Mouse (Mus musculus): ENCODE measurements around the gene Vax1. TPM values are rescaled to one million over a fixed set of nuclear protein-coding genes. Genes with fewer than 3 reads are reported as not detected.

The Vax1 gene
- polyA plus RNA-seq, 1 experiment from 2014 or later = 1.0 TPM

DNA sequence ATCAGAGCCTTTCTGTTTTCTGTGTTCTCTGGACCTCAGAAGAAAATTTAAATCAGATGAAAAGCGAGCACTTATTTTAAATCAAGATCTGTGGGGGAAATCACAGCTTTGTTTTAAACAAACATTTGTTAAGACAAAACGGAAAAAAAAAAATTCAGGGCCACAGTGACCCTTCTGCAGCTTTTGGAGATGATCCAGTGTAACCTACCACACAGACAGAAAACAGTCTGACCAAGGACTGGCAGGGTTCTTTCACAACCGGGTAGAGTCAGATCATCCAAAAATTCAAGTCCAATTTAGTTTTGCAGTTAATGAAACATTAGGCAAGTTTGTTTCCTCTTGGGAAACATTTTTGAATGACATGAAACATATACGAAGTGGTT, 21.3 kb upstream of the Vax1 start:
- H3K27ac ChIP-seq (replicated peaks) = no peak overlapping the region
- peaks cover 7% of the 10 kb centered on the region; the same call in 1 of the 2 replicates for H3K4me1 ChIP-seq
- H3K4me3 ChIP-seq = no peak overlapping the region
- H3K9me3 ChIP-seq = no peaks in the 10 kb centered on the region
- H3K36me3 ChIP-seq = no peaks in the 10 kb centered on the region
- H3K9ac ChIP-seq (replicated peaks) = no peak overlapping the region
- H3K27me3 ChIP-seq = peaks cover 89% of the 10 kb centered on the region
- 5% methylated on average over 4 of the region's 4 CpGs for WGBS
- ATAC-seq (ENCODE audit: low FRiP score, low read depth) = no peak
- H3K4me2 ChIP-seq (replicated peaks) = no peak overlapping the region

DNA sequence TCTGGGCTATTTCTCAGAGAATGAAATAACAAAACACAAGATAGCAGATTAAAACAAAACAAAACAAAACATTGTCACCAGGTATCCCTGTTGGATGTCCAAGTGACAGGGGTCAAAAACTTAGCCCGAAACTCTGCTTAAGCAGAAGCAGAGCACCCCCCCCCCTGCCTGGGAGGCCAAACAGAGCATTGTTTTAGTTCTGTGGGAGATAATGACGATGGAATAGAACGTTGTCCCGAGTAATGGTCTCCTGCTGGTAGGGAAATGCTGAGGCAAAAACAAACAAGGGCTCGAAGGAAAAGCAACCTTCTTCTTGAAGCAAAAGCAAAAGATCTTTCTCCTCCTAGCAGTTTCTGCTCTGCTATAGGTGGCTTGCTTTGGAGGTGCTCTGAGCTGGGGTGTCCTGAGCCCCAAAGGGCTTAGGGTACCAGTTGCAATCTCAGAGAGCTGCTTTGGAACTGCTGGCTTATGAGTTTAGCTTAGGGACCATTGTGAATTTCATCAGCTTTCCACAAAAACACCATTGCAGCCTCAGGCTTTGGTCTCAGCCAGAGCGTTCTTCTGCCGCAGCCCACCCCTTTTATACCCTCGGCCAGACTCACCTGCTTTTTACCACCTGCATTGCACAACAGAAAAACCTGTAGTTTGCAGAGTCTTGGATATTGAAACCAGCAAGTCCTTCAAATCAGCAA, 20.7 kb upstream of the Vax1 start:
- Histone ChIP-seq H3K9me3 (no peaks in the 10 kb centered on the region), H3K4me2 (replicated peaks) (no peak overlapping the region), H3K27me3 (peaks cover 88% of the 10 kb centered on the region), H3K27ac (replicated peaks) (no peak overlapping the region), H3K4me1 (peaks cover 7% of the 10 kb centered on the region; the same call in 1 of the 2 replicates), H3K4me3 (no peak overlapping the region), H3K9ac (replicated peaks) (no peak overlapping the region), H3K36me3 (no peaks in the 10 kb centered on the region)
- 1% methylated on average over 8 of the region's 8 CpGs for WGBS
- no peak for ATAC-seq (ENCODE audit: low FRiP score, low read depth)

DNA sequence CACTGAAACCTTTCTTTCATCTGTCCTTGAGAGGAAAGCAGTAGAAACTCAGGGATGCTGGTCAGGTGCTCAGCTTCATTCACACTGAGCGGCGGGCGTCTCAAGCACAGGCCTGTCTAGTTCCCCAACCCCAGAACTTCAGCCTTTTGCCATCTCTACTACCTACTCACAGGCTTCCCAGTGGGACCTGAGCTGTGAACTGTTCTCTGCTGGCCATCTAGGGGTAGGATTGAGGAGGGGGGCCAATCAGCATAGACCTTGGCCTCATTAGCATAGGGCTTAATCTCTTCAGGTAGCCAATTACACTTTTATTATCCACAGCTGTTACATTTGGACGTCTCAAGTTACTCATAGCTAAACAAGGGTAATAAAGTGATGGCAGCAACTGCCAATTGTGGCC, 19.1 kb upstream of the Vax1 start:
- H3K27me3 ChIP-seq = peaks cover 85% of the 10 kb centered on the region
- H3K4me3 ChIP-seq = no peak overlapping the region
- H3K4me2 ChIP-seq (replicated peaks) = no peak overlapping the region
- ATAC-seq (ENCODE audit: low FRiP score, low read depth) = no peak
- H3K9ac ChIP-seq (replicated peaks) = no peak overlapping the region
- no peaks in the 10 kb centered on the region for H3K9me3 ChIP-seq
- peaks cover 3% of the 10 kb centered on the region; the same call in 1 of the 2 replicates for H3K4me1 ChIP-seq
- 11% methylated on average over 4 of the region's 4 CpGs for WGBS
- H3K36me3 ChIP-seq = no peaks in the 10 kb centered on the region
- no peak overlapping the region for H3K27ac ChIP-seq (replicated peaks)

DNA sequence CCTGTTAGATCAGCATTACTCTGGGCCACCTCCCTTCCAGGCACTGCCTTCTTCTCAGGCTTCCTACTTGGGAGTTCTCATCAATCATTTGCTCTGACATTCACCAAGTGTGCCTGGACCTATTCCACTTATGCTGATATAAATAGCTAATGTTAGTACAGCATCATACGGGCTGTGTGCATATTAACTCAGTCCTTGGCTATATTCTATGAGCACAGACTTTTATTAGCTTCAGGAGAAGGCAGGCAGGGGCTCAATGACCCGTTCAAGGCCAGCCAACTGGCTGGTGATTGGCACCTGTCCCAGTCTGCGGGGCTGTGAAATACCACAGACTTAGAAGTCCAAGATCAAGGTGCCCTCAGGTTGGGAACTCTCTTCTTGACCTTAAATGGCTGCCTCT, 14.1 kb upstream of the Vax1 start:
- H3K9me3 ChIP-seq = no peaks in the 10 kb centered on the region
- peaks cover 83% of the 10 kb centered on the region for H3K27me3 ChIP-seq
- no peaks in the 10 kb centered on the region for H3K4me1 ChIP-seq
- H3K27ac ChIP-seq (replicated peaks) = no peak overlapping the region
- H3K4me2 ChIP-seq (replicated peaks) = no peak overlapping the region
- H3K9ac ChIP-seq (replicated peaks) = no peak overlapping the region
- ATAC-seq (ENCODE audit: low FRiP score, low read depth) = no peak
- no peak overlapping the region for H3K4me3 ChIP-seq
- WGBS = 72% methylated on average over 3 of the region's 3 CpGs
- H3K36me3 ChIP-seq = no peaks in the 10 kb centered on the region

DNA sequence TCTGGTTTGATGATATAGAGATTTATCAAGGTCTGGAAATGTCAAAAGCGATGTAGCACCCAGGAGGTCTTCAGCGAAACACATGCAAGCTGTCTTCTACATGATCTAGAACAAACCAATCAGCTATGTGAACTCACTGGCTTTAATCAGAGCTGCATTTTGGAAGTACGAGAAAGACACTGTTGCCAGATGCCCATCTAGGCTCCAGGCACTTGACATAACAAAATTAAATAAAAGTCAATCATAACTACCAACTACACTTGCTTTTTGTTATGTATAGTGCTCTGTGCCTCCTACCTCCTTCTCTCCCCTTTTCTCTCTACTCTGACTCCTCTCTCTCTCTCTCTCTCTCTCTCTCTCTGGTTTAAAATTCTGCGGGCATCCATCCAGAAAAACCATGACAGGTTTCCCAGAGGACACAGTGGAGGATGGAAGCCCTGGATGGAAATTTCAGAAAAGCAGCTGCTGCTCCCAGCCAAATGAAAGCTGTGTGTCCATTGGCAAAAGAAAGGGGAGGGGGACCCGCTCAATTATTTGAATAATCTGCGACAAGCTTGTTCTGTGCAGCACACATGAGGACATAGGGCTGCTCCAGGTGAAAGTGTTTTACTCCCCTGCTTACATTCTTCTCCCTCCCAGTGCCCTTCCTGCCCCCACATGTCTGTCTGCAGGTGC, 3.6 kb upstream of the Vax1 start:
- WGBS = 8% methylated on average over 6 of the region's 6 CpGs
- Histone ChIP-seq H3K4me1 (peaks cover 32% of the 10 kb centered on the region), H3K27me3 (peaks cover 96% of the 10 kb centered on the region), H3K27ac (replicated peaks) (no peak overlapping the region), H3K36me3 (no peaks in the 10 kb centered on the region), H3K4me3 (no peak overlapping the region), H3K9ac (replicated peaks) (no peak overlapping the region), H3K9me3 (no peaks in the 10 kb centered on the region), H3K4me2 (replicated peaks) (no peak overlapping the region)
- no peak for ATAC-seq (ENCODE audit: low FRiP score, low read depth)

DNA sequence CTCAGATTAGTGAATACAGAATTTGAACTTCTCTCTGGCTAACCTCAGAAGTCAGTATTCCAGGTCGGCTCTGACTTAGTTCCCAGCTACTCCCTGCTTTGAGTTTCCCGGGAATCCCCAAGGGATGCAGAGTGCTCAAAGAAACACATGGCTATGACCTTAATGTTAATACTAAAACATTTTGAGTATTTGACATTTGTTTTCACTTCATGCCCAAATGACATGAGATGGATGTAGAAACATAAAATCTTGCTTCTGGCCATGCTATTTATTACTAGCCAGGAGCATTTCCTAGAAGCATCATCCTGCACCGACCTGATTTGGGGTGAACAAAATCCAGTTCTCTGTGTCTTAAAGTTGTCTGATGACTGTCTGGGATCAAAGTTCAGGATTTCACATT, 2.9 kb upstream of the Vax1 start:
- H3K27me3 ChIP-seq = peaks cover 97% of the 10 kb centered on the region
- WGBS = 3% methylated on average over 3 of the region's 3 CpGs
- H3K4me2 ChIP-seq (replicated peaks) = no peak overlapping the region
- no peak overlapping the region for H3K9ac ChIP-seq (replicated peaks)
- no peak for ATAC-seq (ENCODE audit: low FRiP score, low read depth)
- no peaks in the 10 kb centered on the region for H3K9me3 ChIP-seq
- H3K4me3 ChIP-seq = no peak overlapping the region
- no peaks in the 10 kb centered on the region for H3K36me3 ChIP-seq
- H3K4me1 ChIP-seq = peaks cover 32% of the 10 kb centered on the region
- no peak overlapping the region for H3K27ac ChIP-seq (replicated peaks)

DNA sequence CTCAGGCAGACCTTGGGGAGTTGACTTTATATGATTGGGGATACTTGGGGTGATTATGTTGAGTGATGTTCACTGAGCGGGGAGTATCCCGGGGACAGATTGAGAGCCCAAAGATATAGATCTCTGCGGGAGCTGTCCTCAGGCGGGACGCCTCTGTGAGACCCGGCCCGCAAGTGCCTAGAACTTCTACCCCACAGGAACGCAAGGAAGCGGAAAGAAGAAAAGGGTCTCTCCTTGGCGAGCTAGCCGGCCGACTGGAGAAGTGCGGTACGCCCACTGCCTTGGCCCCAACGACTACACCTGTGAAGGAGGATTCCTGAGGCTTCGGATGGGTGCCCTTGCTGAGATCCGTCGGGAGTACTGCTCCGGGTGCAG, 2.0 kb upstream of the Vax1 start:
- no peak for ATAC-seq (ENCODE audit: low FRiP score, low read depth)
- H3K27me3 ChIP-seq = peaks cover 97% of the 10 kb centered on the region
- 0% methylated on average over 19 of the region's 19 CpGs for WGBS
- no peaks in the 10 kb centered on the region for H3K36me3 ChIP-seq
- H3K4me2 ChIP-seq (replicated peaks) = no peak overlapping the region
- no peak overlapping the region for H3K27ac ChIP-seq (replicated peaks)
- H3K4me1 ChIP-seq = peaks cover 33% of the 10 kb centered on the region
- H3K9me3 ChIP-seq = no peaks in the 10 kb centered on the region
- no peak overlapping the region for H3K9ac ChIP-seq (replicated peaks)
- H3K4me3 ChIP-seq = no peak overlapping the region; the same call in 1 of the 2 replicates

DNA sequence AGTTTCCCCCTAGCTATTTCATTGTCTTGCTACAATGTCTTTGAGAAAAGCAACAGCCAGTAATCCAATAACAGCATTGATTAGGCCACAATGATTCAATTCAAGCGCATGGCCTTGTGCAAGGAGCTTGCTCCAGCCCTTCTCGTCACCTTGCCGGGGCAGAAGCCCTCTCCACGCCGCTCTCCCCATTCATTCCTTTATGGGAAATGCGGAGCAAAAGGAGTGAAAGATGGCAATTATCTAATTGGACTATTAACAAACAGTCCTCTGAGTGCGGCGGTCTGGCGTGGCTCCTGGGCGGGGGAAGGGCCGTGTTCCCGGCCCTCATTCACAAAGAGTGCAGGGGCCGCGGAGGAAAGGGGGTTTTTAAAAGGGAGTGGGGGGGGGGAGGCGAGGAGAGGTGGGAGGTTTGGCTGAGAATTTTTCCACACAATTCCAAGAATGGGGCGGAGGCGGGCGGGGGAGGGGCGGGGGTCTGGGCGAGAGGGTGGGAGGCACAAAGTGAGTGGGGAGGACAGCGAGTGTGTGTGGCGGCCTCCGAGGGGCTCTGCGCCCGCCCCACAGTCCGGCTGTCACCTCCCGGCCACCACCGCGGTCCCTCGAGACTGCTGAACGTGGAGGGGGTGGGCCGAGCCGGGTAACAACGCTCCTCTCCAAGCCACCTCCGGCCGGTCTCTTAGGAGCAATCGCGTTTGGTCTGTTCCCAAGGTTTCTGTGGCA, 1.5 kb upstream of the Vax1 start:
- no peak overlapping the region for H3K27ac ChIP-seq (replicated peaks)
- H3K36me3 ChIP-seq = no peaks in the 10 kb centered on the region
- peaks cover 38% of the 10 kb centered on the region for H3K4me1 ChIP-seq
- peak overlapping the region; percentile 40 for H3K4me2 ChIP-seq (replicated peaks)
- no peak overlapping the region for H3K9ac ChIP-seq (replicated peaks)
- H3K9me3 ChIP-seq = no peaks in the 10 kb centered on the region
- no peak; the same call in 1 of the 2 replicates for ATAC-seq (ENCODE audit: low FRiP score, low read depth)
- 1% methylated on average over 33 of the region's 38 CpGs for WGBS
- peak overlapping the region; percentile 17; the same call in 1 of the 2 replicates for H3K4me3 ChIP-seq
- peaks cover 98% of the 10 kb centered on the region for H3K27me3 ChIP-seq

DNA sequence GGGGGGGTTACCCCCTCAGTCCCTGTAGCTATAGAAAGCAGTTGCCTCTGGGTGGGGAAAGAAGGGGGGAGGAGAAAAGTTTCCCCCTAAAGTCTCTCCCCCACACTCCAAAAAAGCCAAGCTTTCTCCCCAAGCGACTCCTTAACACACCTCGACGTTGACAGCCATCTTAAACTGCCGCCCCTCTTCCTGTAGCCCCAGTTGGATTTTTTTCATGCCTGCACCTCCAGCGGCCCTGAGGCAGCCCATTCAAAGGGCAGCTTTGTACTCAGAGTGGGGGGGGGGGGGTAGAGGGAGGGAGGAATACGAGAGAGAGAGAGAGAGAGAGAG, 875 bp upstream of the Vax1 start:
- no peak overlapping the region for H3K4me3 ChIP-seq
- H3K27ac ChIP-seq (replicated peaks) = no peak overlapping the region
- H3K4me1 ChIP-seq = peaks cover 43% of the 10 kb centered on the region
- peaks cover 99% of the 10 kb centered on the region for H3K27me3 ChIP-seq
- H3K36me3 ChIP-seq = no peaks in the 10 kb centered on the region
- no peak overlapping the region; the same call in 1 of the 2 replicates for H3K4me2 ChIP-seq (replicated peaks)
- no peaks in the 10 kb centered on the region for H3K9me3 ChIP-seq
- H3K9ac ChIP-seq (replicated peaks) = no peak overlapping the region
- WGBS = under 1% methylated on average over 5 of the region's 6 CpGs
- no peak for ATAC-seq (ENCODE audit: low FRiP score, low read depth)

DNA sequence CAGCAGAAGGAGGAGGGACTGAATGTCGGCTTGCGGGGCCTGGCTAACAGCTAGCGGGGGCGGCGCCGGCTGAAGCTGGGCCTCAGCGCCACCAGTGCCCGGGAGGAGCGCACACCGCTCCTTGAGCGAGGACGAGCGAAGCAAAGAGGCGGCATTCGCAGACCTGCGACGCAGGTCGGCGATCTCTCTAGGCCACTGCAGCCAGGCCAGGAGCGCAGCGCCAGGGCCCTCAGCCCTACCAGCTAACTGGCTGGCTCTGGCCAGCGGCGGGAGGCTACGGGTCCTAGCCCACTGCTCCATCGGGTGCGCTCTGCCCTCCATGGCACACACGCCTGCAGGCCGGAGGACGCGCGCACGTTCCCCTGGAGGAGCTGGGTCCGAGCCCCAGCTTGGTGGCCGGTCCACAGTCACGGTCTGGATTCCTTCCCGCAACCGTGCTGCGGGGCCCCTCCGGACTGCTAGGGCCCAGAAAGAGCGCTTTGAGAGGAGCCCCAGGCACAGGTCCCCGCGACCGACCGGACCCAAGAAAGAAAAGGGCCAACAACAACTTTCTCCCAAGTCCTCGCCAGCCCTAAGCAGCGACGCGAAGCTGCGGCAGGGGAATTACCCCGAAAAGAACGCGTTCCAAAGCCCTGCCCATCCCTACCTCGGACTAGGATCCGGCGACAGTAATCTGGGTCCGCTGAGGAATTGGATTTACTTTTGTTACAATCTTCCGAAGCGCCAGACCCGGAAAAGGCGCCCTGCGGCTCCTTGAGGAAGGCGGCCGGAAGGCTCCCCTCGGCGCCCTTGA, 517 bp downstream of the Vax1 start:
- H3K9me3 ChIP-seq = no peaks in the 10 kb centered on the region
- H3K4me1 ChIP-seq = peaks cover 43% of the 10 kb centered on the region
- peak overlapping the region; percentile 33 for H3K4me3 ChIP-seq
- H3K27ac ChIP-seq (replicated peaks) = no peak overlapping the region
- WGBS = under 1% methylated on average over 65 of the region's 65 CpGs
- H3K9ac ChIP-seq (replicated peaks) = no peak overlapping the region; the same call in 1 of the 2 replicates
- H3K4me2 ChIP-seq (replicated peaks) = peak overlapping the region; percentile 23
- no peaks in the 10 kb centered on the region for H3K36me3 ChIP-seq
- ATAC-seq (ENCODE audit: low FRiP score, low read depth) = no peak
- peaks cover 99% of the 10 kb centered on the region for H3K27me3 ChIP-seq

DNA sequence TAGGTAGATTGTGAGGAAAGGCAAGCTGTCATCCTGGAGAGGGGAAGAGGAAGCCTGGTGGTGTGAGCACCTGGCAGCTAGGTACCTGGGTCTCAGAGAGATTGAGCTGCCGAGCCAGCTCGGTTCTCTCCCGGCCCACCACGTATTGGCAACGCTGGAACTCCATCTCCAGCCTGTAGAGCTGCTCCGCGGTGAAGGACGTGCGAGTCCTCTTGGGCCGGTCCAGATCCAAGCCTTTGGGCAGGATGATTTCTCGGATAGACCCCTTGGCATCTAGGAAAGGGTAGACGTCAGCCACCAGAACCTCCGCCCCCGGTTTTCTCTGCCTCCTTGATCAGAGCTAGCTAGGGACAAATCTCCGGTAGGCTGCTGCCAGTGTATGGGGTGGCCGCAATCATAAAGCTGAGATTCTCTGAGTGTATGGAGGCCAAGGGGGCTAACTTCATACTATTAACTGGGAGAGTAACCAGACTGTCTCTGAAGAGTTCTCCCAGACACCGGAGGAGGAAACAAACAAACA, 1.4 kb downstream of the Vax1 start:
- Histone ChIP-seq H3K4me2 (replicated peaks) (no peak overlapping the region), H3K9ac (replicated peaks) (no peak overlapping the region), H3K9me3 (no peaks in the 10 kb centered on the region), H3K27me3 (peaks cover 99% of the 10 kb centered on the region), H3K27ac (replicated peaks) (no peak overlapping the region), H3K4me1 (peaks cover 37% of the 10 kb centered on the region), H3K4me3 (peak overlapping the region; percentile 8; the same call in 1 of the 2 replicates), H3K36me3 (no peaks in the 10 kb centered on the region)
- WGBS = 2% methylated on average over 17 of the region's 17 CpGs
- no peak for ATAC-seq (ENCODE audit: low FRiP score, low read depth)

All from midbrain, embryonic 12.5 days (tissue).